Mouse (Mus musculus) CH12.LX (cell line): ENCODE results near the gene Mfrp. TPM values are rescaled to one million over a fixed set of nuclear protein-coding genes. Genes with fewer than 3 reads are reported as not detected.

Experiments used
- DNase-seq: peaks from one replicate; pipeline ENCODE4 v3.0.0-alpha.2; 2013; ENCODE audit errors: extremely low read depth
- H3K27ac ChIP-seq: 2 replicates; pipeline ENCODE4 v1.5.1; 2012; ENCODE audit warnings: low read depth, mild to moderate bottlenecking, control low read depth, moderate library complexity; ENCODE audit not compliant: insufficient read depth
- H3K27me3 ChIP-seq: replicated peaks from 2 replicates; pipeline ENCODE3; 2012; ENCODE audit warnings: inconsistent platforms
- H3K36me3 ChIP-seq, 2 experiments: replicated peaks in 1 of 2; 2 replicates each; pipeline versions ENCODE3 to v1.6.1; 2012; ENCODE audit warnings: inconsistent platforms in 1 of 2, low read length in 1 of 2, mild to moderate bottlenecking in 1 of 2, mixed read lengths in 1 of 2, moderate library complexity in 1 of 2; ENCODE audit not compliant: control insufficient read depth in 1 of 2, insufficient read depth in 1 of 2
- H3K4me1 ChIP-seq, 2 experiments: 2 replicates each; pipeline ENCODE4 v1.6.1; 2012; ENCODE audit warnings: inconsistent platforms in 1 of 2, moderate library complexity in 1 of 2; ENCODE audit not compliant: insufficient read depth in 2 of 2, control insufficient read depth in 1 of 2
- H3K4me2 ChIP-seq: 2 replicates; pipeline ENCODE4 v1.6.1; 2012; ENCODE audit warnings: low read depth, mild to moderate bottlenecking, control low read depth; ENCODE audit not compliant: poor library complexity, insufficient read depth, severe bottlenecking
- H3K4me3 ChIP-seq, 3 experiments: fragments of 150-350 bp in 1 of 3; sonication (generic) in 1 of 3; replicated peaks in 1 of 3; 2 replicates each; pipeline versions ENCODE3 to v1.5.1; 2011 to 2012; ENCODE audit warnings: low read depth in 2 of 3, low read length in 2 of 3, mild to moderate bottlenecking in 2 of 3, moderate library complexity in 2 of 3, control low read depth in 1 of 3, improper control_type of control experiment in 1 of 3, inconsistent platforms in 1 of 3, mixed read lengths in 1 of 3; ENCODE audit not compliant: poor library complexity in 1 of 3
- H3K79me2 ChIP-seq: replicated peaks from 2 replicates; pipeline ENCODE4 v1.6.1; 2012; ENCODE audit warnings: mild to moderate bottlenecking, moderate library complexity; ENCODE audit not compliant: control insufficient read depth, poor library complexity, insufficient read depth, severe bottlenecking; ENCODE audit errors: extremely low read depth
- H3K9ac ChIP-seq: 2 replicates; pipeline ENCODE4 v1.6.1; 2012; ENCODE audit warnings: low read depth, mild to moderate bottlenecking, control low read depth, moderate library complexity; ENCODE audit not compliant: insufficient read depth
- H3K9me3 ChIP-seq: replicated peaks from 2 replicates; pipeline ENCODE3; 2012; ENCODE audit warnings: low read length, inconsistent platforms, mixed read lengths
- BHLHE40 ChIP-seq: IDR thresholded peaks from 2 replicates; pipeline ENCODE4 v1.6.1; 2011; ENCODE audit warnings: mild to moderate bottlenecking, low read depth, low read length, improper control_type of control experiment
- CHD1 ChIP-seq: IDR thresholded peaks from 2 replicates; pipeline ENCODE4 v1.6.1; 2012; ENCODE audit warnings: low read depth, low read length, improper control_type of control experiment, inconsistent platforms
- CHD2 ChIP-seq: IDR thresholded peaks from 2 replicates; pipeline ENCODE4 v1.6.1; 2011; ENCODE audit warnings: low read length, improper control_type of control experiment
- CTCF ChIP-seq, 2 experiments: IDR thresholded peaks in 1 of 2; conservative IDR thresholded peaks in 1 of 2; 2 replicates each; pipeline ENCODE4 v1.5.1; 2011 to 2012; ENCODE audit warnings: low read depth in 2 of 2, low read length in 2 of 2, improper control_type of control experiment in 1 of 2, inconsistent platforms in 1 of 2, mild to moderate bottlenecking in 1 of 2, moderate library complexity in 1 of 2
- E2F4 ChIP-seq: IDR thresholded peaks from 2 replicates; pipeline ENCODE4 v1.6.1; 2011; ENCODE audit warnings: low read depth, low read length, improper control_type of control experiment; ENCODE audit not compliant: insufficient replicate concordance
- ELF1 ChIP-seq: IDR thresholded peaks from 2 replicates; pipeline ENCODE4 v1.6.1; 2014; ENCODE audit warnings: low read depth, mild to moderate bottlenecking, inconsistent platforms, low read length, improper control_type of control experiment
- EP300 ChIP-seq: IDR thresholded peaks from 2 replicates; pipeline ENCODE4 v1.6.1; 2011; ENCODE audit warnings: low read length, improper control_type of control experiment
- ETS1 ChIP-seq: conservative IDR thresholded peaks from 2 replicates; pipeline ENCODE4 v1.6.1; 2012; ENCODE audit warnings: low read depth, mild to moderate bottlenecking, inconsistent platforms, low read length, improper control_type of control experiment, moderate library complexity
- GABPA ChIP-seq: IDR thresholded peaks from 2 replicates; pipeline ENCODE4 v1.6.1; 2012; ENCODE audit warnings: low read depth, low read length, improper control_type of control experiment, inconsistent platforms; ENCODE audit not compliant: insufficient replicate concordance
- HCFC1 ChIP-seq: IDR thresholded peaks from 2 replicates; pipeline ENCODE4 v1.6.1; 2012; ENCODE audit warnings: low read depth, mild to moderate bottlenecking, inconsistent platforms, low read length, improper control_type of control experiment
- KAT2A ChIP-seq: IDR thresholded peaks from 2 replicates; pipeline ENCODE4 v1.6.1; 2012; ENCODE audit warnings: low read length, improper control_type of control experiment, inconsistent platforms; ENCODE audit not compliant: insufficient replicate concordance
- MAFK ChIP-seq: IDR thresholded peaks from 2 replicates; pipeline ENCODE4 v1.6.1; 2011; ENCODE audit warnings: low read length, improper control_type of control experiment; ENCODE audit not compliant: insufficient replicate concordance
- MAX ChIP-seq: IDR thresholded peaks from 2 replicates; pipeline ENCODE4 v1.6.1; 2011; ENCODE audit warnings: low read length, improper control_type of control experiment
- MAZ ChIP-seq: IDR thresholded peaks from 2 replicates; pipeline ENCODE4 v1.6.1; 2012; ENCODE audit warnings: low read depth, mild to moderate bottlenecking, inconsistent platforms, low read length, improper control_type of control experiment, moderate library complexity
- MEF2A ChIP-seq: IDR thresholded peaks from 2 replicates; pipeline ENCODE4 v1.6.1; 2014; ENCODE audit warnings: low read depth, mild to moderate bottlenecking, inconsistent platforms, low read length, improper control_type of control experiment, borderline replicate concordance
- MXI1 ChIP-seq: IDR thresholded peaks from 2 replicates; pipeline ENCODE4 v1.6.1; 2011; ENCODE audit warnings: mild to moderate bottlenecking, low read depth, low read length, improper control_type of control experiment
- MYC ChIP-seq: IDR thresholded peaks from 2 replicates; pipeline ENCODE4 v1.6.1; 2011; ENCODE audit warnings: low read depth, mild to moderate bottlenecking, improper control_type of control experiment, low read length
- NELFE ChIP-seq: IDR thresholded peaks from 2 replicates; pipeline ENCODE4 v1.6.1; 2011; ENCODE audit warnings: low read depth, low read length, improper control_type of control experiment
- NRF1 ChIP-seq: IDR thresholded peaks from 2 replicates; pipeline ENCODE4 v1.6.1; 2014; ENCODE audit warnings: low read depth, mild to moderate bottlenecking, inconsistent platforms, low read length, improper control_type of control experiment, moderate library complexity
- PAX5 ChIP-seq: IDR thresholded peaks from 2 replicates; pipeline ENCODE4 v1.6.1; 2012; ENCODE audit warnings: low read length, inconsistent platforms, mixed read lengths
- POLR2AphosphoS2 ChIP-seq: IDR thresholded peaks from 2 replicates; pipeline ENCODE4 v1.6.1; 2011; ENCODE audit warnings: low read depth, low read length, improper control_type of control experiment
- RAD21 ChIP-seq: IDR thresholded peaks from 2 replicates; pipeline ENCODE4 v1.6.1; 2011; ENCODE audit warnings: low read depth, mild to moderate bottlenecking, low read length, improper control_type of control experiment, moderate library complexity
- RCOR1 ChIP-seq: conservative IDR thresholded peaks from 2 replicates; pipeline ENCODE4 v1.6.1; 2012; ENCODE audit warnings: low read depth, mild to moderate bottlenecking, inconsistent platforms, low read length, improper control_type of control experiment
- SIN3A ChIP-seq: IDR thresholded peaks from 2 replicates; pipeline ENCODE4 v1.6.1; 2012; ENCODE audit warnings: low read length, improper control_type of control experiment, inconsistent platforms
- SMC3 ChIP-seq: IDR thresholded peaks from 2 replicates; pipeline ENCODE4 v1.6.1; 2011; ENCODE audit warnings: low read depth, low read length, improper control_type of control experiment
- TCF12 ChIP-seq: IDR thresholded peaks from 2 replicates; pipeline ENCODE4 v1.6.1; 2014; ENCODE audit warnings: low read depth, mild to moderate bottlenecking, inconsistent platforms, low read length, improper control_type of control experiment
- UBTF ChIP-seq: IDR thresholded peaks from 2 replicates; pipeline ENCODE4 v1.6.1; 2012; ENCODE audit warnings: low read depth, mild to moderate bottlenecking, inconsistent platforms, low read length, improper control_type of control experiment, moderate library complexity
- USF1 ChIP-seq: IDR thresholded peaks from 2 replicates; pipeline ENCODE4 v1.6.1; 2014; ENCODE audit warnings: low read depth, mild to moderate bottlenecking, inconsistent platforms, low read length, improper control_type of control experiment
- USF2 ChIP-seq: conservative IDR thresholded peaks from 2 replicates; pipeline ENCODE4 v1.6.1; 2011; ENCODE audit warnings: low read depth, low read length, improper control_type of control experiment
- ZC3H11A ChIP-seq: IDR thresholded peaks from 2 replicates; pipeline ENCODE4 v1.6.1; 2012; ENCODE audit warnings: low read depth, mild to moderate bottlenecking, inconsistent platforms, low read length, improper control_type of control experiment
- ZKSCAN1 ChIP-seq: IDR thresholded peaks from 2 replicates; pipeline ENCODE4 v1.6.1; 2012; ENCODE audit warnings: low read depth, inconsistent platforms, low read length, improper control_type of control experiment, borderline replicate concordance
- ZMIZ1 ChIP-seq: IDR thresholded peaks from 2 replicates; pipeline ENCODE4 v1.6.1; 2012; ENCODE audit warnings: low read depth, mild to moderate bottlenecking, inconsistent platforms, low read length, improper control_type of control experiment
- dilution Hi-C: fragments of 300-500 bp; cut with MboI; formaldehyde crosslinking; loops from 2 replicates; pipeline ENCODE4 v1.14.3; 2020; ENCODE audit warnings: low sequenced_read_pairs; ENCODE audit not compliant: extremely low pct_unique_long_range_greater_than_20kb, extremely low pct_ligation_motif_present
- in situ Hi-C: fragments of 300-500 bp; cut with MboI; formaldehyde crosslinking; loops from 3 replicates; pipeline ENCODE4 v1.14.3; 2019; ENCODE audit warnings: low sequenced_read_pairs, low pct_ligation_motif_present, low pct_unique_long_range_greater_than_20kb, mixed read lengths
- polyA plus RNA-seq: library from polyadenylated mRNA; unstranded; fragments of >175 nt; gene quantifications from 2 replicates; pipeline ENCODE4 v1.2.1, GENCODE M21; 2012; ENCODE audit warnings: low read depth; ENCODE audit not compliant: insufficient read length
- total RNA-seq, 2 experiments: library from RNA; depleted of rRNA; stranded (reverse); fragments of 300-350 nt in 1 of 2; fragments of >200 nt in 1 of 2; gene quantifications; 2 replicates each; pipeline ENCODE4 v1.2.3; 2012 to 2014

Gene Mfrp
- total and polyA plus RNA-seq, 3 experiments: not detected

GRCm38 (mm10) chr9:44144718-44145060 is 43.2 kb downstream of the Mfrp start:
- no peak overlapping the region for H3K9ac ChIP-seq
- in situ Hi-C loops: no loop called here
- H3K79me2 ChIP-seq: no peaks in the 10 kb centered on the region
- H3K4me1 ChIP-seq: peaks cover 6 to 16% of the 10 kb centered on the region in 2 experiments
- no peak for DNase-seq
- no peaks in the 10 kb centered on the region for H3K9me3 ChIP-seq
- H3K4me3 ChIP-seq: no peak overlapping the region
- H3K27me3 ChIP-seq: no peaks in the 10 kb centered on the region
- dilution Hi-C loops: no loop called here
- H3K27ac ChIP-seq: no peak overlapping the region; the same call in 1 of the 2 replicates
- peaks cover 34 to 73% of the 10 kb centered on the region in 2 experiments for H3K36me3 ChIP-seq
- no peak overlapping the region for H3K4me2 ChIP-seq
- TF ChIP-seq CHD2 (no peak), ZMIZ1 (no peak), MXI1 (no peak), EP300 (no peak), KAT2A (no peak), MAZ (no peak), SIN3A (no peak), RCOR1 (no peak), BHLHE40 (no peak), CTCF (conservative IDR thresholded peaks at IDR 0.05 in 1 of 2, IDR thresholded peaks at IDR 0.05 in 1 of 2; ENCODE audit: low read depth in 2 of 2, low read length in 2 of 2) (no peak), E2F4 (no peak), USF2 (no peak), MAFK (no peak), NRF1 (no peak), POLR2AphosphoS2 (no peak), USF1 (no peak), GABPA (no peak), MAX (no peak), ETS1 (no peak), HCFC1 (no peak)
- TF ChIP-seq, all 38 proteins: peak for 0

GRCm38 (mm10) chr9:44147290-44147689 is 45.8 kb downstream of the Mfrp start:
- Histone ChIP-seq H3K79me2 (no peaks in the 10 kb centered on the region), H3K9ac (no peak overlapping the region), H3K4me1 (peaks cover 6 to 16% of the 10 kb centered on the region in 2 experiments), H3K9me3 (no peaks in the 10 kb centered on the region), H3K4me3 (no peak overlapping the region), H3K27me3 (no peaks in the 10 kb centered on the region), H3K4me2 (no peak overlapping the region), H3K36me3 (peaks cover 51 to 66% of the 10 kb centered on the region in 2 experiments), H3K27ac (no peak overlapping the region)
- dilution Hi-C loops (no loop called here), in situ Hi-C loops (no loop called here)
- DNase-seq: peak; percentile 18
- TF ChIP-seq PAX5: no peak
- peak in 1 of 2 experiments; percentile 60; a peak in 2 of 4 replicates for TF ChIP-seq CTCF (conservative IDR thresholded peaks at IDR 0.05 in 1 of 2, IDR thresholded peaks at IDR 0.05 in 1 of 2; ENCODE audit: low read depth in 2 of 2, low read length in 2 of 2)
- no peak for TF ChIP-seq MEF2A
- TF ChIP-seq UBTF: no peak
- no peak for TF ChIP-seq NRF1
- no peak for TF ChIP-seq SIN3A
- TF ChIP-seq ETS1: no peak
- no peak for TF ChIP-seq NELFE
- TF ChIP-seq BHLHE40: 0 out of 2 replicates have a peak, but pooled peaks have one; percentile 15
- peak; percentile 17 for TF ChIP-seq RAD21
- no peak for TF ChIP-seq MXI1
- no peak for TF ChIP-seq MYC
- no peak for TF ChIP-seq ZC3H11A
- TF ChIP-seq ELF1: no peak
- no peak for TF ChIP-seq ZKSCAN1
- TF ChIP-seq USF2: no peak
- TF ChIP-seq KAT2A: no peak
- no peak for TF ChIP-seq USF1
- TF ChIP-seq CHD1: no peak
- no peak for TF ChIP-seq TCF12
- TF ChIP-seq CHD2: no peak
- TF ChIP-seq SMC3: peak; percentile 47
